Mouse (Mus musculus) heart, adult 8-10 months (tissue): Measurements from ENCODE around the gene Bok. TPM values are rescaled to one million over a fixed set of nuclear protein-coding genes. Genes with fewer than 3 reads are reported as not detected.

Experiments used
- DNase-seq: peaks from one replicate; pipeline ENCODE4 v3.0.0; 2022; ENCODE audit warnings: low spot score
- total RNA-seq, 4 experiments: library from RNA; stranded (reverse); gene quantifications; 2 replicates each; pipeline ENCODE4 v1.2.4; 2022

Gene Bok
- total RNA-seq, 4 experiments from 2014 or later: 2.5 to 3.0 (median 2.6) TPM

DNA sequence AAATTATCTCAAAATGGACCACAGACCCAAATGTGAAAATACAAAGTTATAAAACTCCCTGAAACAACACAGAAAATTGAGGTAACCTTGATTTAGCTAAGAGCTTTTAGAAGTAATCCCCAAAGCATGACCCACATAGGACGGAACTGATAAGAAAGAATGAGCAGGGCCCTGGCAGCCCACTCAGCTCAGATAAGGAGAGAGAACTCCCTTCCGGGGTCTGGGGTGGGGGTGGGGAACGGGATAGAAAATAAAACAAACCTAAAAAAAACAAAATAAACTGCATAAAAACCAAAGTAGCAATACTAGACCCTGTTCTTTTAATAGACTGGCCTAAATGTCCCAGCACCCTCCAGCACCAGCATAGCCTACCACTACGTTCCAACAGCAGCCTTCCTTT lies 56.5 kb downstream of the Bok start:
- DNase-seq: no peak

- DNase-seq: no peak
Observed at GRCm38 (mm10) chr1:93742910-93743309, 57.5 kb downstream of the Bok start.

Other genes starting within 250 kb of the Bok start
- 100 to 1,000 TPM; 558 to 656 (median 619) TPM for gene Hdlbp, start 206.8 kb upstream of the Bok start, total RNA-seq
- gene Farp2, start 173.6 kb upstream of the Bok start, total RNA-seq: 10 to 100 TPM; 19.1 to 25.2 (median 22.3) TPM
- gene Stk25, start 27.0 kb upstream of the Bok start, total RNA-seq: 100 to 1,000 TPM in 1 of 4 experiments, 10 to 100 TPM in 3; 83.1 to 100 (median 91.5) TPM
- gene Atg4b, start 65.8 kb downstream of the Bok start, total RNA-seq: 10 to 100 TPM; 28.5 to 35.3 (median 34.6) TPM
- gene Thap4, start 69.2 kb downstream of the Bok start, total RNA-seq: 10 to 100 TPM; 70.4 to 90.9 (median 77.0) TPM
- 10 to 100 TPM; 20.2 to 24.3 (median 20.9) TPM for gene Dtymk, start 116.3 kb downstream of the Bok start, total RNA-seq
- 10 to 100 TPM; 10.3 to 15.0 (median 13.6) TPM for gene Ing5, start 118.3 kb downstream of the Bok start, total RNA-seq
- gene D2hgdh, start 139.2 kb downstream of the Bok start, total RNA-seq: 10 to 100 TPM; 43.5 to 56.2 (median 48.4) TPM
- gene Gal3st2, start 175.6 kb downstream of the Bok start, total RNA-seq: under 1 TPM; 0.28 to 0.60 (median 0.50) TPM
- gene Gal3st2b, start 232.7 kb downstream of the Bok start, total RNA-seq: 1 to 10 TPM in 1 of 4 experiments, under 1 TPM in 3; 0.33 to 1.2 (median 0.51) TPM